Mouse (Mus musculus) Muller cell, postnatal 12 days (primary cell): ENCODE measurements around the gene Vmac.

Source experiments
- DNase-seq: peaks from one replicate; pipeline ENCODE4 v3.0.0-alpha.2; 2015; ENCODE audit errors: inconsistent ontology term

Gene Vmac

DNA sequence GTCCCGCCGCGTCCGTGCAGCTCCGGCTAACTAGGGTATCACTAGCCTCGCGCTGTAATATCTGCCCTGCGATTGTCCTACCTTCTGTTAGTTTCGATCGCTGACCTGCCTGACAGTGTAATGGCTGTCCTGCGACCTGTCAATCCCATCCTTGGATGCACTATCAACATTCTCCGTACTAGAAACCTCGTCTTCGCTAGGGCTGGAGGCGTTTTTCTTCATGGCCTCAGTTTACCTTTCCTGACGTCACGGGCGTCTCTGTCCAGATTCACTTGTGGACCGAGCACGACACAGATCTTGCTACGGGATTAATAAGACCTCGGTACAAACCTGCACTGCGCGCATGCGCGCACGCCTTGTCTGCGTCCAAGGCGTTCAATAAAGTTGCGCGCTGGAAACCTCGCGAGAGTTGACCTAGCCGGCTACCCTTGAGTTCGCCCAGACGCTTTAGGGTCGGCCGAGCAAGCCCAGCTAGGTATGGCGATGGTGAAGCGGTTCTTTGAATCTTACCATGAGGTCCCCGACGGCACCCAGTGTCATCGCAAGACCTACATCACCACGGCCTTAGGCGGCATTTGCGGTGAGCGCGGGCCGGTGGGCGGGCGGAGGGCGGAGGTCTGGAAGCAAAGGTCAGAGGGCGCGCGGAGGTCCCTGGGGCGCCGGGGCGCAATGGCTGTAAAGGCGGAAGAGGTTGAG is at the start of gene Vmac, which contains the start of gene Ndufa11:
TSS of gene Vmac (minus strand) at position 660 of the 696 bp plus-strand sequence.
TSS of gene Ndufa11 (plus strand) at position 405 of the 696 bp plus-strand sequence.
- DNase-seq, result peak; percentile 94

DNA sequence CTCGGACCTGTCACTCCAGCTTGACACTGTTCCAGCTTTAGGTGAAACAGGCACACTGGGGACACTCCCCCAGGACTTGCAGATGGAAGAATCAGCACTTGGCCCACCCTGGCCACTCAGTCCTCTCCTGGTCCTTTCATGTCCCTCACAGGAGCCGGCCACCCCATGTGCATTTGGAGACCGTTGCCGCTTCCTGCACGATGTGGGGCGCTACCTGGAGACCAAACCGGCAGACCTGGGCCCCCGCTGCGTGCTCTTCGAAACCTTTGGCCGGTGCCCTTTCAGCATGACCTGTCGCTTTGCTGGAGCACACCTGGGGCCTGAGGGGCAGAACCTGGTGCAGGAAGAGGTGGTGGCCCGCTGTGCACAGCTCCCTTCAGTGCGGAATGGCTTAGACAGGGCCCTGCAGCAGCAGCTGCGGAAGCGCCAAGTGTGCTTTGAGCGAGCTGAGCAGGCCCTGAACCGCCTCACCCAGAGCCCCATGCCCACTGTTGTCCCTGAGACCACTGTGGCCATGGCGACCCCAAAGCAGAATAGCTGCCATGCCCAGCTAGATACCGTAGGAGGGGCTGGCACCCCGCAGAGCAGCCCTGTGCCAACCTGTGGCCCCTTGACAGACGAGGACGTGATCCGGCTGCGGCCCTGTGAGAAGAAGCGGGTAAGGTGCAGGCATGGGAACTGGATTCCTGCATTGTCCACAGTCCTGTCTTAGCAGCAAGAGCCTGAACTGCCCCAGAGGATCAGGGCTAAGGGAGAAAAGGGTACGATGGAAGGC is 49.0 kb upstream of the Vmac start:
- no peak for DNase-seq

DNA sequence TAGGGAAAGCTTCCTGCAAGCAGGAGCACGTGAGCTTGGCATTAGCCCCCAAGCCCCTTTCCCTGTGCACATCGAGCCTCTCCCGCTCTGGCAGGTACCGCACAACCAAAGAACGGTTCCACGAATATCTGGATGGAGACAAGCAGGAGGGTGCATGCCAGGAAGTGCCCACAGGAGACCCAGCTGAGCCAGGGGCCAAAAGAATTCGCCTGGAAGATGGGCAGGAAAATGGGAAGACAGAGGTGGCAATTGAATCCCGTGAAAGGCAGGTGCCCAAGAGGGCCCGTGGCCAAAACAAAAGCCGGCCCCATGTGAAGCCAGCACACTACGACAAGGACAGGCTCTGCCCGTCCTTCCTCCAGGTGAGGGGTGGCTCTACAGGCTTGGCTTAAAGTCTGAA is 47.6 kb upstream of the Vmac start:
- DNase-seq, result no peak

DNA sequence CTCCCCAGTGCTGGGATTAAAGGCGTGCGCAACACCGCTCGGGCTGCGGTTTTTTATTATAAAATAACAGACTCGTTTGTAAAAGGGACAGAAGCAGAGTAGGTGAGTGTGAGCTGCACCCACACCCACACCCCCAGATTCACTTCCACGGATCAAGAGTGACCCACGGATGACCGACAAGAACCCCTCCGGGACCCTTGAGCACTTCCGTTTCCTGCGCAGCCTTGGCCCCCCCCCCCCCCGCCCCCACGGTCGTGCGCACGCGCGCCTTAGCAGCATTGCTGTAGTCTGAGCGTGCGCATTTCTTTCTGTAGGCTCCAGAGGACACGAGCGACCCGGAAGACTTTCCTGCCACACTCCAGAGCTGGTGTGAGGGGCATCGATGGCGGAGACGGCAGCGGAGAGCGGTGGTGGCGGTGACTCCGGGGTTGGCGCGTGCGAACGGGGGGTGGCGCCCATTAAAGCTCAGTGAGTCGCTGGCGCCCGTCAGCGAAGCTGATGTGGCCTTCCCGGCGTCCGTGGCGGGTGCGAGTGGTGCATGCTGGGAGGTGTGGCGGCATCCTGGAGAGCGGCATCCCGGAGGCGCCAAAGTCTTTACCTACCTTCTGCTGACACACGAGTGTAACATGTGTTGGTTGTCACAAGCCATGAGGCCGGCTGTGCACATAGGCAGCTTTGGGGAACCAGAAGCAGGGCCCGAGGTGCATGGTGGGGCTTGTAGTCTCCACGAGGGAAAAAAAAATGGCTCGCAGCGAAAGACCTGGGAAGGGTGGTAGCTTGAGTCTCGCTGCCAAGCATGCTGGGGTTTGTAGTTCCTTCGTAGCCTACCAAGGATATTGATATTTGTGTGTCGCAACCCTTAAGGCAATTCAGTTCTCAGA is 46.9 kb upstream of the Vmac start, which contains the start of gene Dus3l:
TSS of gene Dus3l (plus strand) at position 284 of the 881 bp plus-strand sequence.
- DNase-seq, result peak; percentile 90

GRCm38 (mm10) chr17:56763741-56764250 is 46.0 kb upstream of the Vmac start:
- DNase-seq, result no peak

DNA sequence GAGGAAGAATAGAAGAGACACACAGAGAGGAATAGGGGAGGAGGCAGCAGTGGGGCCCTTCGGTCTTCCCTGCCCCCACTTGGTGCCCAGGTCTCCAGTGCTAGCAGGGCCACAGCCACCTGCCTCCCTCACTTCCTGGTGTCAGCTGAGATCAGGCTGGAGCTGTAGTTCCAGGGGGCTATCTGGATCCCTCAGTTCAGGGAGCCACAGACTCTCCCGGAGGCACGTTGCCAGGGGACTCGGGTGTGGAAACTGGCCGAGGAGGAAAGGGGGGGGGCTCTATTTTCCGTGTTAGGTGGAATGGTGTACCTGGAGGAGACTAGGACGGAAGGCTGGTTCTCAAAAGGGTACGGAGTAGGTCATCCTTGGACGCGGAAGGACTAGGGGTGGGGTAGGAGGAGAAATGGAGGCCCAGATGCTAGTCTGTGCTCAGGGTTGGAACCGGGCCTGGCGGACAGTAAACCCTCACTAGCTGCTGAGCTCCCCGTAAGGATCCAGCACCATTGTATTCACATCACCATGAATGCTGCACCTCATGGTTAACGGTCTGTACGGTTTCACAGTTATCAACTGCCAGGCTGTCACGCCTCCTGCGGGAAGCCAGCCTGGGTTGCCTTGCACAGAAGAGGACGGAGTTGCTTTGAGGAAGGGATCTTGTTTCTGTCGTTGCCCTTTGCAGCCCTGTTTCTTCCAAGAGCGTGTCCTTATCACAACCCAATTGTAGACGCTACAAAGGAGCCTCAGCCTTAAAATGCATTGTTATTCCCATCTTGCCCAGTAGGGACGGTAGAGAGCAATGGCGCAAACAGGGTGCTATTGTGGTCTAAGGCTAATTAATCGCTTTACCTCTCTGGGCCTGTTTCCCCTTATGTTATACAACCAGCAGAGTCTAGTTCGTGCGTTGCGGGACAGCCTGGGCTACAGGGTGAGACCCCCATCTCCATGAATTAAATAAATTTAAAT is 45.2 kb upstream of the Vmac start:
- DNase-seq, result peak; percentile 40

- peak; percentile 81 for DNase-seq
Observed at GRCm38 (mm10) chr17:56761991-56762410, 44.2 kb upstream of the Vmac start.

DNA sequence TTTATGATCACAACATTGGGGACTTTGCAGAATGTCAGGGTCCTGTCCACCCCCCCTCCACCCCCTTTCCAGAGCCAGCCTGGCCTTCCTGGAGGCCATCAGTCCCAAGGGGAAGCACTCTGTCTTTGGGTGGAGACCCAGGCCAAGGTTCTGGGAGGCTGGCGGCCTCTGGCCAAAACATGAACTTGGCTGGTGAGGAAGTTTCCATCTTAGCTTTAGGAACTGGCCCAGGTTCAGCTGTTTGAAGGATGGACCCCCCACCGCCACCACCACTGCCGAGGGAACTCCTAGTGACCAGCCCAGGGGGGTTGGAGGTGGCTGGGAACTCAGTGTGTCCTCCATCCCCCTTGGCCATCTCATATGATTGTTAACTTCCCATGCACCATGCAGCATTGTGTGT is 43.3 kb upstream of the Vmac start:
- DNase-seq, result no peak

DNA sequence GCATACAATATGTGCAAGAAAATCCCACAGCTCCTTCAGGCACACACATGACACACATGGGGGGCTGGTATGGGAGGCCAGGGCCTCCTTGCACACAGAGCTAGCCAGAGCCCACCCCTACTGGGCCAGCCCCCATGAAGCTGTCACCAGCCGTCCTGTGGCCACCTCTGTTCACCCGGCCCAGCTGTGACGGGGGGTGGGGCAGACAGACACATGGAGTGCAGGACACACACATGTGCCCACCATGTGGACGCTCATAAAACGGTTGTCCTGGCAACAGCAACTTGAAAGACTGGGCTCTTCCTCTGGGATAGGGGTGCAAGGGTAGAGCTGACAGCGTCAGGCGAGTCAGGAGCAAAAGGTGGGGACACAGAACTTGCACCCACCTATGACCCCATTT is 41.4 kb upstream of the Vmac start:
- DNase-seq, result no peak

DNA sequence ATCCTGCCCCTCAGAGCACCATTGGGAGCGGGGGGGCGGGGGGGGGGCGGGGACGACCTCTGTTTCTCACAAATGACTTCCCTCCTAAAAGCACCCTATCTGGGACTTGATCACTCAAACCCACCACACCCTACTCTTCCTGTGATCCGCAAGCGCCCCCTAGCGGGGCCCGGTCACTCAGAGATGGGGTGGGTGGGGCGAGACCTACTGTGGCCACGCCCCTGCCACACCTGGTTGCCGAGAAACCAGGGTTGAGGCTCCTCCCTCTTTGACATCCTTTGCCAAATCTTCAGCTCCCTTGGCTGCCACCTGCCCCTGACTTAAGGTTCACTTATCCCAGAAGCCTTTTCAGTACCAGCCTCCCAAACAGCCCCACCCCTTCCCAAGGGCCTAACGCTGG is 40.3 kb upstream of the Vmac start:
- peak; percentile 63 for DNase-seq

DNA sequence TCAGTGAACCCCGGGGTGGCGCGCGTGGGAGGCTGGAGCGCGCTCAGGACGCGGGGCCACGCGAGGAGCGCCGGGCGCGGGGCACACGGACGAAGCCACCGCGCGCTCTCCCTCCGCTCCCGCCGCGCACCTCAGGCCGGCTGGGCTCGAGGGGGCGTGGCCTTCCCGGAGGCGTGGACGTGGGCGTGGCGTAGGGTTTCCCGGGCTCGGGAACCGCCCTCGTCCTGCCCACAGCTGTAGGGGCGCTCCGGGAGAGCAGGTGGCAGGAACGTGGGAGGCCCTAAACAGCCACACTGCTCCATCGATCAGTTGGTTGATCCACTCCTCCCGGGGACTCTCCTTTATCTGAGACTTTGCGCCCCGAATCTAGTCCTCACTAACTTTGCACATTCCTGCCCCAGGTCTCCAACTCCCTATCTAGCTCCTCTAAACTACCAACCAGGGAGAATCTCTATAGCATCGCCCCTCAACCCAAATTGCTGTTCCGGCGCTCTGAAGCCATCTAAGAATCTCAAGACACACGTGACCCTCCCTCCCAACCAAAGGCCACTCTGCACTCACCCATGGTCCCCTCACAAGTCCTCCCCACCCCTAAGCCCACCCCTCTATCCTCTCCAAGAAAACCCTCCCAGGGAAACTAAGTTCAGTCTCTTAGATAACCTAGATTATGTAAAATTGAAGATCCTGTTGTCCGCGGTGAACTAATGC is 39.7 kb upstream of the Vmac start, which contains the start of gene Nrtn:
TSS of gene Nrtn (minus strand) at position 115 of the 708 bp plus-strand sequence.
- DNase-seq, result peak; percentile 88

DNA sequence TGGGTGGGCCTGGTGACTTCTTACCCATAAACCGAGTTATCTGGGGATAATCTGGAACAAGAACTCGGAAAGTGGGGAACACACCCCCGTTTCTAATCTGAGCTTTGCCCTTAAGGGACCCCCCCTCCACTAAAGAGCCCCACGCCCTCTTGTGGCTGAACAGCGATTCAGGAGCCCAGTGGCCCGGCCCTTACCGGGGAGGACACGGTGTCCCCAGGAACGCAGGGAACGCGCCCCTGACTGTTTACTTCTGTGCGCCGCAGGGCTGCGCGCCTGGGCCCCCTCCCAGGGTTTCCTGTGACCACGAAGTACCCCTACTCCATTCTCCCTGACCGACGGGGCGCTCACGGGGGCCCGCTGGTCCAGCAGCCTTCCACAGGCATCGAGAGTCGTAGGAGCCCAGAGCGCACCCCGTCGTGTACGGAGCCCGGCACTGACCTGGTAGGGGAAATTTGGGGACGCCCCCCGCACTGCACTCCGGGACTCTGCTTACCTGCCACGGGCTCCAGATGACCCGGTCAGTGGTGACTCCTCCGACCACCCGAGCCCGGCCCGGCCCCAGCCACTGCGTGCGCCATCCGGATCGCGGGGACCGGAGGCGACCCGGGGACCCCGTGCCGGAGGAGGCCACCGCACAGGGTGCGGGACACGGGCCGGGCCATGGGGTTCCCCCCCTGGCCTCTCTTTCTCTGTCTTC is 39.0 kb upstream of the Vmac start:
- peak; percentile 41 for DNase-seq

DNA sequence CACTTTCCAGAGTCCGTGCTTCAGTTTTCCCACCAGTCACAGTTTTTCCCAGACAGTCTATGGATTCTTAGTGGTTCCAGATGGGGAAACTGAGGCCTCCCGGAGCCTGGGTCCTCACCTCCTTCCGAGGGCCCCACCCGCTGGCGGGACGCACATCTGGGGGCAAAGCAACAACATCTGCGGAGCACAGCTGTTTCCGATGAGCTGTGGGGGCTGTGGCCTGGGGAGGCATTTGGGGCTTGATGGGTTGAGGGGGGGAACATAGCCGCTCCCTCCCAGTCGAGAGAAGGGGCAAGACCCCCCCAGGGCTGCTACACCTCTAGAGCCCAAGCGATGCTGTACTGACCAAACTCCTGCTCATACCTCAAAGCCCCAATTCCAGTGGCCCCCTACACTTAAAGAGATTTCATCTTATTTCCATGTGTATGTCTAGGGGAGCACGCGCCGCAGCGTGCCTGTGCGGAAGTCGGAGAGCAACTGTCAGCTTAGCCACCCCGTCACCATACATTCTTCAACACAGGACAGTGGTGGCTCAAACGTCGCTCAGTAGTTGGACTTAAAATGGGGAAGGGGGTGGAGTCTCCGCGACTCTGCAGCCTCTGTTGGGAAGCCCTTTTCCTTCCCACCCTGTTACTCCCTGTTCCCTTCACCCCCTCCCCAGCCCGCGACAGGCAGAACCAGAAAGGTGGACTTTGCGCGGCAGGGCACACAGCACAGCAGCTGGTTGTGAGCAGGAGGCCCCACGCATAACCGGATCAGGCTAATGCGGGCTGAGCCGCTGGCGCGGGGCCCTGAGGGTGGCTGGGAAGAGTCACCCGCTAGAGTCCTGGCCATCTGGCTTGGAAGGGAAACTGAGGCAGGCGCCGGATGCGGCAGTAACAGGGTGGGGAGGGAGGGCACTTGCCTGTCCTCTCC is 36.7 kb upstream of the Vmac start:
- DNase-seq, result no peak

GRCm38 (mm10) chr17:56753452-56753851 is 35.6 kb upstream of the Vmac start:
- peak; percentile 38 for DNase-seq

DNA sequence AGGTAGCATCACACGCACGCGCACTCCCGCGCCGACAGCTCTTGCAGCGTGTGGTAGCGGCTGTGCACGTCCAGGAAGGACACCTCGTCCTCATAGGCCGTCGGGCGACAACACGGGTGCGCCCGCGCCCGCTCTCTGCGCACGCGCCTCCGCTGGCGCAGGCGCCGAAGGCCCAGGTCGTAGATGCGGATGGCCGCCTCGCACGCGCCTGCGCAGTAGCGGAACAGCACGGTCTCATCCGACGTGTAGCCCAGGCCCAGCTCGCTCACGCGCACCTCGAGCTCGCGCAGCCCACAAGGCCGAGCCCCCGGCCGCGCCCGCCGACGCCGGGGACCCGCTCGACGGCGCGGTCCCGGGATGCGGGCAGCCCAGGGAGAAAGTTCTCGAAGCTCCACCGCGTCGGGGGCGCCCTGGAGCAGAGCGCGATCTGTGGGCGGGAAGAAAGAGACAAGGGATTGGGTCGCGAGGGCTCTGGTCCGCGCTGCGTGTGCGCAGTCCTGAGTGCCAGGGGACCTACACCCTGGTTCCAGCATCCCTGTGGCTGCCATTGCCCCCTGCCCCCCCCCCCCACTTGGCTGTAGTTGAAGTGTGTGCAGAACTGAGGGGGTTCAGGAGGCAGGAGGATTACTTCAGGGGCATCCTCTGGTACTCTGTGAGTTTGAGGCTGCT is 33.7 kb upstream of the Vmac start:
- DNase-seq, result peak; percentile 42

GRCm38 (mm10) chr17:56744173-56744572 is 26.4 kb upstream of the Vmac start:
- DNase-seq, result no peak

DNA sequence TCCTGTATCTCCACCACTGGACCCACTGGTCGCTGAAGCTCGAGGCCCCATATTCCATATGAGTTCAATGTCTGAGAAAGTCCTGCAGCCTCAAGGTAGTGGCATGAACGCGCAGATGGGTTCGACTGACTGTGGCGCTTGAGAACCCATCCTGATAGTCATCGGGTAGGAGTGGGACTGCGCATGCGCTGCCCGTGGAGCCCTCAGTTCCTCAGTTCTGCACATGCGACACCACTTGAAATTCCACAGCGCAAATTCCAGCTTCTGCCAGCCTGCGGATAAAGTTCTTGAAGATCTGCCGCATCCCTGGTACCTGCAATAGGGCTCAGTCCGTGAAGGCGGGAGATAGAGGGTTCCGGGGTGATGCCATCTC is 23.0 kb upstream of the Vmac start:
- DNase-seq, result no peak
